Mouse (Mus musculus): Measurements from ENCODE around the gene Gm13694. TPM values are rescaled to one million over a fixed set of nuclear protein-coding genes. Genes with fewer than 3 reads are reported as not detected.

The Gm13694 gene
- polyA plus RNA-seq, 1 experiment from 2014 or later = not detected

Other genes starting within 250 kb of the Gm13694 start
- 18.1 and 18.6 TPM in 2 replicates for gene Fam171b, start 166.3 kb upstream of the Gm13694 start, polyA plus RNA-seq (2015; fragmentation: Nextera tagmentation; extraction: Ambion mirVana)
- not detected in 2 replicates for gene Zswim2, start 37.7 kb upstream of the Gm13694 start, polyA plus RNA-seq (2015; fragmentation: Nextera tagmentation; extraction: Ambion mirVana)
- gene Gm13698, start 23.2 kb upstream of the Gm13694 start, polyA plus RNA-seq (2015; fragmentation: Nextera tagmentation; extraction: Ambion mirVana) = not detected in 2 replicates
- not detected in 2 replicates for gene Gm13693, start 17.4 kb upstream of the Gm13694 start, polyA plus RNA-seq (2015; fragmentation: Nextera tagmentation; extraction: Ambion mirVana)
- not detected in 2 replicates for gene Gm13695, start 11.6 kb upstream of the Gm13694 start, polyA plus RNA-seq (2015; fragmentation: Nextera tagmentation; extraction: Ambion mirVana)
- not detected in 2 replicates for gene Gm13696, start 5.8 kb upstream of the Gm13694 start, polyA plus RNA-seq (2015; fragmentation: Nextera tagmentation; extraction: Ambion mirVana)
- not detected in 2 replicates for gene Gm13697, start 5.8 kb downstream of the Gm13694 start, polyA plus RNA-seq (2015; fragmentation: Nextera tagmentation; extraction: Ambion mirVana)
- not detected in 2 replicates for gene Gm13691, start 11.6 kb downstream of the Gm13694 start, polyA plus RNA-seq (2015; fragmentation: Nextera tagmentation; extraction: Ambion mirVana)